Mouse (Mus musculus): ENCODE measurements at regions not wholly inside any gene's neighbourhood (a gene's known extent, or its start where the extent isn't known, plus 50 kb on each side); places are given as distances from the start of the nearest gene placed in this dataset.

DNA sequence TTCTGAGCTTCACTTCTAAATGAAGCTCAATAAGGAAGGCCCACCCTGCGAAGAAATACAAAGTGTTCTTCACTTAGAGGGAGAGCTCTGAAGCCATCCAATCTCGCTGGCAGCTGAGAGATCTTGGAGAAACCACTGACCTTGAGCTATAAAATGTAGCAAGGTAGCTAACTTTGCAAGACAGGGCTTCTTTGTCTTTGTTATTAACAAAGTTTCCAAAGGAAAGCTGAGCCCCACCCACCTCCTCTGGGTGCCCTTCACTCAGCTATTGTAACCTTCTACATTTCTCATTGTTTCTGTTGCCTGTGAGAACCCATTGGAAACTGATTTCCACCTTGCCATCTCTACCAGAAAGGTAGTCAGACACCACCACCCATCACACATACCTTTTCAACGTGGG lies 57.2 kb upstream of the Usp9x start:
- no peak for DNase-seq
- intact Hi-C loops (cut with DNase I), result no loop called here

DNA sequence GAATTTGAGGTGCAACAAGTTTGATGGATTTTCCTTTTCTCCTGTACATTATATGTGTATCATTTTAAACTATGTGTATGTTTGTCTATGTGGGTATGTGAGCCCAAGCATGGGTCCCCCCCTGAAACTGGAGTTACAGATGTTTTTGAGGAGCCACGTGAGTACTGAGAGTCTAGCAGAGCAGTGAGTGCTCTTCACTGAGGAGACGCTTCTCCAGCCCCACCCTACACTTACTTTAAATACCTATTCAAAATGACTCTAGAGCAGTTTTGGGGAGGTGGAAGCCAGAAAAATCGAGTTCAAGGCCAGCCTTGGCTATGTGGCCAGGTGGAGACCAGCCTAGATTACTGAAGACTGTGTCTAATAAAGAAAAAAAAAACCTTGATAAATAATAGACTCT lies 58.2 kb upstream of the Usp9x start:
- intact Hi-C loops (cut with DNase I), result no loop called here
- no peak for DNase-seq

DNA sequence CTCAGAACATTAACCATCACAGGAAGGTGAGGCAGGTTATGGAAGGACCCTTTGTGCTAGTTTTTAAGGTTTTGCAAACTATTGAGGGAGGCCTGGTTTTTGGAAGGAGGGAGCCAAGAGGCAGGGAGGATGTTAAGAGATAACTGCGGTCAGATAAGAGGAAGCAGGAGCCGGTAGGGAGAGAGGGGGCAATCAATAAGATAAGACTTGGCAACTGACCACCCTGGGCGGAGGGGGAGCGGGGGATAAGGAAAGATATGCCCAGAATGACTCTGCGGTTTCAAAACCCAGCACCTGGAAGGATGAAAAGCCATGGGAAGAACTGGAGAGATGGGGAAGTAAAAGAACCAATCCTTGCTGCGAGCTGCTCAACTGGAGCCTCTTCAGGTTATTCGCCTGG lies 80.5 kb upstream of the Usp9x start:
- intact Hi-C loops (cut with DNase I), result no loop called here
- no peak for DNase-seq

DNA sequence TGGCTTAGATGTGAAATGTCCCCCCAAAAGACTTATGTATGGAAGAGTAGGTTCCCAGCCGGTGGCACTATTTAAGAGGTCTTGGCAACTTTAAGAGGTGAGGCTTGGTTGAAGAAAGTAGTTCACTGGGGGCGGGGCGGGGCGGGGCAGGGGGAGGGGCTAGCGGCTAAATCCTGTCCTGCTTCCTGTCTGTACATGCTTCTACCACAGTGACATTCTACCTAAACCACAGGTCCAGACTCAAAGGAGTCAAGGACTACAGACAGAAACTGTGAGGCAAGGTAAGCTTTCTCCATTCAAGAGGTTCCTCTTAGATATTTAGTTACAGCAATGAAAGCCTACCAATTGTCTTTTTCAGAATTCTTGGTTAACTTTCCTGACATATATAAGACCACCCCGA lies 93.6 kb upstream of the Usp9x start:
- intact Hi-C loops (cut with DNase I), result no loop called here
- DNase-seq, result no peak

DNA sequence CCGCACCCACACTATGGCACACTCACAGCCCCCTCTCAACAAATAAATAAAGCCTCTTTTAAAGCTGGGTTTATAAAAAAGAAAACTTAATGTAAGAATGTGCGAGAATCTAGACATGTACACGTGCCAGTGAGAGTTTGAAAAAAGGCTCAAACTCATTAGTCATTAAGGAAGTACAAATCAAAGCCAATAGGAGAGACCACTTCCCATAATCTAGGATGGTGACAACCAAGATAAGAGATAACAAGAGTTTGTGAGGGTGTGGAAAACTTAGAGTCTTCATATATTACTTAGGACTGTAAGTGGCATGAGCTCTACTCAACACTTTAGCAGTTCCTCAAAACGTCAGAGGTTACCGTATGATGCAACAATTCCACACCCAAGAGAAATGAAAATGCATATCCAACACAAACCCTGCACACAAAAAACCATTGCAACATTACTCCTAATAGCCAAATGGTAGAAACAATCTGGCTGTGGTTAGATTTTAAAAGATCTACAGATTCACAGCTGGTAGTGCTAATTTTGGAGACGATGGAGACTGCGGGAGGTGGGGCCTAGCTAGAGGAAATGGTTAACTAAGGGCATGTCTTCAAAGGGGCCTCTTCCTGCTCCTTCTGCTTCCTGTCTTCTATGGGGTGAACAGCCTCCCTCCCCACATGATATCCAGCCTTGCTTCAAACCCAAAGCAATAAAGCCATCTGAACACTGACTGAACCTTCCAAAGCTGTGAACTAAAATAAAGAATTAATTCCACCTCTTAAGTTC lies 102.1 kb upstream of the Usp9x start:
- DNase-seq, result no peak
- intact Hi-C loops (cut with DNase I), result no loop called here

DNA sequence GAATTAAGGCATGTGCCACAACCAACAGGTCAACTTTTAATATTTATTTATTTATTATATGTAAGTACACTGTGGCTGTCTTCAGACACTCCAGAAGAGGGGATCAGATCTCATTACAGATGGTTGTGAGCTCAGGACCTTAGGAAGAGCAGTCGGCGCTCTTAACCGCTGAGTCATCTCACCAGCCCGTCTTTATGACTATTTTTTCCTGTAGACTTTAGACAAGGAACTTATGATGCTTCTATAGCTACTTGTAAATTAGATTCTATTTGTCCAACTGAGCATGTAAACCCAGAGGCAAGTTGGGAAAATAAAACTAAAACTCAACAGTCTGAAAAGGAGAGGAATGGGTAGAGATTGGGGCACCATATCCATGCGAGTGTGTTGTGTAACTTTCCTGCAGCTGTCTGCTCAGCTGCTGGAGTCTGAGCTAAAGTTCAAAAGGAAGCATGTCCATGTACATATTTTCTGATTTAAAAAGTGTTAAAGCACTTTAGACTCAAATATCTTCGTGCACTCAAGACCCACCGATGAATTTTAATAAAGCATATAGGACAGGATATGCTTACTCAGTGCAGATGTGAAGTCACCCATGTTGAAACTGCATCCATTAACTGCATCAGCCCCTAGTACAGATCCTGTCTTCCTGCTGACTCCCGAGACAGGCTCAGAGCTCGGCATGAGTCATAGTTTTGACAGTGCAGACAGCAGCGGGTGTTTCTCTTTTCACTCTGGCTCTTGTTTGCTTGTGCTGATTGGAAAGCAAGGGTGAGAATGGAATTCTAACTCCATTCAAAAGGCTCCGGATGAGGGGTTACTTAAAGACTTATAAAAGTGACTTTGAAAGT lies 111.6 kb upstream of the Usp9x start:
- intact Hi-C loops (cut with DNase I), result loop anchor here (10.0 kb wide), 1 partner anchor 75 kb away; no protein-coding TSS in a partner anchor

DNA sequence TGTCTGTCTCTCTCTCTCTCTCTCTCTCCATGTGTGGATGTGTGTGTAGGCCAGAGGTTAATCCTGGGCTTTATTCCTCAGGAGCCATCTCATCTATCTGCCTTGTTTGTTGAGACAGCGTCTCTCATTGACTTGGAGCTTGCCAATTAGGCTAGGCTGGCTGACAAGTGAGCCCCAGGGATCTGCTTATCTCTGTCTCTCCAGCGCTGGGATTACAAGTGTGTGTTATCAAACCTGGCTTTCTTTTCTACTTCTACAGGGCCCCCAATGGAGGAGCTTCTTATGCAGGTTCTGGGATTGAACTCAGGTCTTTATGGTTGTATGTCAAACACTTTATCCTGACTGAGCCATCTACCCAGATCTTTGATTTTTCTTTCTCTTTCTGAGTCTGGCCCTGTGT lies 112.4 kb upstream of the Usp9x start:
- DNase-seq, result no peak
- intact Hi-C loops (cut with DNase I), result loop anchor here (10.0 kb wide), 1 partner anchor 76 kb away; no protein-coding TSS in a partner anchor

More for the DNA sequence above, 111.6 kb upstream of the Usp9x start:
- DNase-seq, result no peak

DNA sequence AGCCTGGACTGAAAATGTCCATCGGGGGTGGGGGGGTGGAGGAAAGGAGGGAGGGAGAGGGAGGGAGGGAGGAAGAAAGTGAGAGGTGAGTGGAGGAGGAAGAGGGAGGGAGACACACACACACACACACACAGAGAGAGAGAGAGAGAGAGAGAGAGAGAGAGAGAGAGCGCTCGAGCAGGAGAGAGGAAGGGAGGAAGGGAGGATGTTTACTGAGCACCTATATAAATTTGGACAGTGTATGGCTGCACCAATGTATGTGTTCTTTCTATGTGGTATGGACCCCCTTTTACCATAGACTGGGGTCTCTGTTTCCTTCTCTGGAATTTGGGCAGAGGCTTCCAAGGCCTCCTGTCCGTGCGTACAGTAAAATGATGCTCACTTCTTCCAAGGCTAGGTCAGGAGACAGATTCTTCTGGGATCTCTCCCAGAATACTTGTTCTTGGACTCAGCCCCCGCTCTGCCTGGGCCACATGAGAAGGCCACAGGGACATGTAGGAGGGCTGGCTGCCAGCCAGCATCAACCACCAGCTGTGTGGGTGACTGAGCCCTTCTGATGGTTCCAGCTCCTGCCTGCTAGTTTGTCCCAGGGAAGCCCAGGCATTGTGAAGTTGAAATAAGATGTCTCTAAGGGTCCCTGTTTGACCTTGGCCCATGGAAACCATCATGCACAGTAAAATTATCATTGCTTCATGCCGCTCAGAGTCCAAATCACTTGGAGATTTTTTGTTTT lies 120.2 kb upstream of the Usp9x start:
- peak; percentile 2 for DNase-seq
- intact Hi-C loops (cut with DNase I), result loop anchor here (10.0 kb wide), 1 partner anchor 84 kb away; no protein-coding TSS in a partner anchor

DNA sequence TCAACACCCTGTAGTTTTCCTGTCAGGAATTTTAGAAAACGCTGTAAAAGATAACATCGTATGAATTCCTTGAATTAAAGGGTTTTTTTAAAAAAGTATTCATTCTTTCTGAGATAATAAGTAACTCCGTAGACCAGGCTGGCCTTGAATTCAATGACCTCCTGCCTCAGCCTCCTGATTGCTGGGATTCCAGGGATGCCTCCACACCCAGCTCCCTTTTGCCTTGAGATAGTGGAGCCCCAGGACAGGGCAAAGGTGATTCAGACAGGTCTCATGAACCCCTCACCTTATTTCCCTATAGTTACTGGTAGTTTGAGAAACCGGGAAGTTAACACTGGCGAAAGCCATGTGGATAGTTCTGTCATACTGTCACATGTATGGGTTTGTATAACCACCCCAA lies 128.8 kb upstream of the Usp9x start:
- DNase-seq, result no peak
- intact Hi-C loops (cut with DNase I), result no loop called here

DNA sequence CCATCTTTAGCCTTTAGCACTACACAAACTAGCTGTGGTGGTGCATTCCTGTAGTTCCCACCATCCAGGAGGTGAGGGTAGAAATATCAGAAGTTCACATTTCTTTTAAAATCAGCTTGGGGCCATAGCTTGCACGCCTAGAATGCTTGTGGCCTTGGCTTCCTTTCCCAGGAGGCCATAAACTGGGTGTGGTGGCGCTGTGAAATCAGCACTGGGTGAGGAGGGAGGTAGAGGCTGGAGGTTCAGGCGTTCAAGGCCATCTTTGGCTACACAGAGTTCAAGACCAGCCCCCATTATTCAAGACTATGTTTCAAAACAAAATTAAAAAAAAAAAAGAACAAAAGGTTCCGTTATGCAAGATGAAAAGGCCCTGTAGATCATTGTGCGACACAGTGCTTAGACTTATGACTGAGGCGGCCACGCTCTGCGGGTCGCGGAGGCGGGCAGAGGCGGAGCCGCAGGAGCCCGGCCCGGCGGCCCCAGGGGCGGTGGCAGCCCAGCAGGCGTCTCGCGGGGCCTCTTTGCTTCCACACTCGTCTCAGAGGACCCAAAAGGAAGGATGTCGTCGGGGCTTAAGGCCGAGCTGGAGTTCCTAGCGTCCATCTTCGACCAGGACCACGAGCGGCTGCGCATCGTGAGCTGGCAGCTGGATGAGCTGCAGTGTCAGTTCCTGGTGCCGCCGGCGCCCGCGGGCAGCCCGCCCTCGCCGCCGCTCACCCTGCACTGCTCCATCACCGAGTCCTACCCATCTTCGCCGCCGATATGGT lies 134.7 kb upstream of the Usp9x start:
- DNase-seq, result peak; percentile 15
- intact Hi-C loops (cut with DNase I), result no loop called here

DNA sequence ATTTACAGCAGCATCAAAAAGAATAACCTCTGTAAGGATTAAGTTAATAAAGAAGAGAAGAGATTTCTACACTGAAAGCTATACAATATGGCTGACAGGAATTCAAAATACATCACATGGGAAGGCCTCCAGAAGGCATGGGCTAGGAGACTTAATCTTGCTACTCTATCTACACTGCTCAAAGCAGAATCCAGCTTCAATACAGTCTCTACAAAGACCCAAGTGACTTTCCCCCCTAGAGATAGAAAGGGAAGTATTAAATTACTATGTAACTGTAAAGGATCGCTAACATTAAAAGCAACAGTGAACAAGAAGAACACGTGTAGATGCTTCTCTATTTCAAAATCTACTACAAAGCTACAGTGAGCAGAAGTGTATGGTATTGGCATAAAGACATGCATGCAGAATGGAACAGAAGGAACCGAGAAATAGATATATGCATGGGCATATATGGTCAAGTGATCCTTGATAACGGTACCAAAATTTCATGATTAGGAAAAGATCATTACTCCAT lies 137.9 kb upstream of the Usp9x start:
- intact Hi-C loops (cut with DNase I), result no loop called here
- no peak for DNase-seq

DNA sequence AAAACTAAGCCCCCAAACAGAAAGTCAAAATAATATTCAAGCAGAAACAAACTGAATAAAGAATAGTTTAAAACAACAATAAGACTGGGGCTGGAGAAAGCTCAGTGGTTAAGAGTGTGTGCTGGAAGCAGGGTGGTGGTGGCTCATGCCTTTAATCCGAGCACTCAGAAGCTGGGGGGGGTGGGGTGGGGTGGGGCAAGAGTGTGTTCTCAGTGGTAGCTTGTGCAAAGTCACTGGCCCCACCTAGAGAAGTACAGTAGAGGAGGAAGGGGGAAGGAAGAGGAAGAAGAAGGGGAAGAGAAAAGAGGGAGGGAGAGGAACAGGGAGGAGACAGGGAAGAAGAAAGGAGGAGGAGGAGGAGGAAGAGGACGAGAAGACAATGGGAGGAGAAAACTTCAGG lies 141.1 kb upstream of the Usp9x start:
- no peak for DNase-seq
- intact Hi-C loops (cut with DNase I), result no loop called here

DNA sequence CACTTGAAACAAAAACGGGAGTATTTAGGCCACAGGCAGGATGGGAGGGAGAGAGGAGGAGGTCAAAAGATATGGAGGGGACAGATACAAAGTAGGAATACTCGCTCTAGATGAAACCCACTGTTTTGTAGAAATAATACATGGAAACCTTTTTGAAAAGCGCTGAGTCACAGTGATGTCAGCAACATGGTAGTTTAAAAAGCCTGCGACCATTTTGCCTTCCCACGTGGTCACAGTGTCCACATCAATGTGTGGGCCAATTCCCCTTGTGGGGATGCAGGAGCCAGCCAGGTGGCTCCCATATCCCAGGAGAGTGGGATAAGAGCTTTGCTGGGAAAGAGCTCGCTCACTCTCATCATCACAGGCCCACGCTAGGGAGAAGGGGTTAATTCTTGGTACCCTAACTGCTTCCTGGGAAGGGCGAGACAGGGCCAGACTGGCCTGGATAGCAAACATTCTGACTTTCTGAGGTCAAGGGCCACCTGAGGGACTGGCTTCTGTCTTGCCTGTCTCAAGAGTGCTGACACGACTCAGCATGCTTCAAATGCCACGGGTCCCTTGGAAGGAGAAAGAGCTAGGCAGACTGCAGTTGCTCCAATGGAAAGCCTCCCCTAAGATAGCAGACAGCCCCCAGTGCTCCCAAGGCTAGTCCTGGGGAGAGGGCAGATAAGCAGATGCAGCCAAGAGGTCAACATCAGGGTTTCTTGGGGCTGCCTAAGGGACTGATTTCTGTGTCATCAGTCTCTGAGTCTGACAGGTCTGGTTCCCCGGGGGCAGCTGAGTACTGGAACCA lies 143.3 kb upstream of the Usp9x start:
- no peak for DNase-seq
- intact Hi-C loops (cut with DNase I), result no loop called here

DNA sequence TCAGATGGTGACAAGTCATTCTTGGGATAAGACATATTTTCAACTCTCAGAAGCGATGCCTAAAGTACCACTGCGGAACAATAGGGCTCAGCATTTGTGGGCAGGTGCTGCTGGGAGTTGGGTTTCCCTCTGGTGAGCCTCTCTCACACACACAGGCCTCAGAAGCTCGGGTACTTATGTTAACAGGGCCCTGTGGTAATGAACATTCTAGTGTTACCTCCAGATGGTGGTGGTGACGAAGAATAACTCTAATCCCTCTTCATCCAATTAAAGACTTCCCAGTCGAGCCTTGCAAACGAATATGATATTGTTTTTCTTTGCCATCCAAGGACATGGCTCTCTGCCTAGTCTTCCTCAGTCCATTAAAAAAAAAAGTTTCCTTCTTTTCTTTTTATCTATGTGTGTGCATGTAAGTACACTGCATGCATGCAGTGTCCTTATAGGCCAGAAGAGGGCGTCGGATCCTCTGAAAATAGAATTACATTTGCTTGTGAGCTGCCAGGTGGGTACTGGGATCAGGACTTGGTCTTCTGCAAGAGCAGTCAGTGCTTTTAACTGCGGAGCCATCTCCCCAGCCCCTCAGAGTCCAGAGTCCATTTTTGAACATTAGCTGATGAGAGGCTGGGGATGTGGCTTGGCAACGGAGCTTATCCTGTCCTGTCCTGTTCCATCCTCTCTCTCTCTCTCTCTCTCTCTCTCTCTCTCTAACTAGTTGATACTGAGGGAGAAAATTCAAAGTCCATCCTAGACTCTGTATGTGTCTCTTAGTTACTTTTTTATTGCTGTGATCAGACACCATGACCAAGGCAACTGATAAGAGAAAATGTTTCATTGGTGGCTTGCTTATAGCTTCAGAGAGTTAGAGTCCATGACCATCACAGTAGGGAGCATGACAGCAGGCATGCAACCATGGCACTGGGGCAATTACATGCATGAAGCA lies 146.3 kb upstream of the Usp9x start:
- DNase-seq, result no peak
- intact Hi-C loops (cut with DNase I), result no loop called here

DNA sequence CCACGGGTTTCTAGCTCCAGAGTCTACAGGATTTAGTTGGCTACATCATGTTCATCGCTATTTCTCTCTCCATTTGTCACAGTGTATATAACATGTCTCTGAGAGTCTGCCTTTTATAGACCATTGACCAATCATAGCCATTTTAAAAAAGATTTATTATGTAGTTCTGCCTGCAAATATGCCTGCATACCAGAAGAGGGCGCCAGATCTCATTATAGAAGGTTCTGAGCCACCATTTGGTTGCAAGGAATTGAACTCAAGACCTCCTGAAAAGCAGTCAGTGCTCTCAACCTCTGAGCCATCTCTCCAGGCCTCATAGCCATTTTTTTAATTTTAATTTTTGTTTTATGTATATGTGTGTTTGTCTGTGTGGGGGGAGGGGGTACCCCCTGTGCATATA lies 151.7 kb upstream of the Usp9x start:
- no peak for DNase-seq
- intact Hi-C loops (cut with DNase I), result no loop called here

DNA sequence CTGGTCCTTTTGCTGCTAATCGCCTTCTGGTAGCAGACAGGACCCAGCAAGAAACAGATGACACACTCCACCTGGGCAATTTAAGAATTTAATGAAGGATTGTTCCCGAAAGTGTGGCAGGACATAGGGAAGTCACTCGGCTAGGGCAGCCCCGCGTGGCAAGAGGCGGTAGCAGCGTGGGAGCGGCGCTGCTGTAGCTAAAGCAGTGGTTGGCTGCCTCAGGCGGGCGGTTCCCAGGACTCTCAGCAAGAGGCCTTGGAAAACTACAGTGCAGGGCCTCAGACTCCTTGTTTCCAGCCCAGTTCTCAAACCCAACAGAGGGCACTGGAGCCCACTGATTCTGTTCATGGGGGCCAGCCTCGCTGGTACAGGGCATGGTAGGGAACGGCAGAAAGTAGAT lies 154.2 kb upstream of the Usp9x start:
- peak; percentile 10 for DNase-seq
- intact Hi-C loops (cut with DNase I), result no loop called here

DNA sequence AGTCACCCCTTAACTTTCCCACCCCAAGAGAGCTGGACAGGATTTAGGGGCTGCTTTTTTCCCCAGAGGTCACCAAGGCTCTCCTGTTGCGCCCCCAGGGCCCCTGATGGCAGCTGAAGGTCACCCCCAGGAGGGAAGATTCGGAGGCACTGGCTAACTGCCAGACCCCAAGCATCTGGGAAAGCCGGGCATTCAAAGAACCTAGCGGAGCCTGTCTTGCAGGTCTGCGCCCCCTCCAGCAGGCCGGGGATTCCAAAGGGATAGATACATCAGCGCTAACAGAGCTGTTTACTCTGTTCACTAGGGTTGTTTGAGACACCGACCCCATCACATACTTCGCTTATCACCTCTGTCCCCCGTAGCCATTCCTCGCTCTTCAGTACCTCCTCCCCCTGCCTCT lies 154.6 kb upstream of the Usp9x start:
- intact Hi-C loops (cut with DNase I), result no loop called here

DNA sequence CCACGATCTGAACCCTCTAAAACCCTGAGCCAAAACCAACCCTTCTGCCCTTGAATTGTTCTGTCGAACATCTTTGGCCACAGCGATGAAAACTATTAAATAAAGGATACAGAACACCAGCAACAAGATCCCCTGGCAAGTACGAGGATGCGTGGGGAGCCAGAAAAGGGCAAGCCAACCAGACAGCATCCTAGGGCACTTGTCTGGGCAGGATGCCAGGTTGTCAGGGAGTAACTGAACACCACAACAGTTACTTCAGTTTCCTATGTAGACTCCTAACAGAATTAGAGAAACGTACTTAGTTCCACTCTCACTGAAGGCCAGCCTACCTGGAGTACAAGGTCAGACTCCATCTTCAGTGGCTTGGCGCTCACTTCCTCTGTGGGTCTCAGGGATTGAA lies 138.4 kb upstream of the Med14 start:
- intact Hi-C loops (cut with DNase I), result no loop called here

More for the DNA sequence above, 154.6 kb upstream of the Usp9x start:
- DNase-seq, result peak; percentile 8

More for the DNA sequence above, 138.4 kb upstream of the Med14 start:
- DNase-seq, result no peak

All from left cerebral cortex, postnatal 4 days (tissue).